Mouse (Mus musculus): ENCODE measurements at regions not wholly inside any gene's neighbourhood (a gene's known extent, or its start where the extent isn't known, plus 50 kb on each side); places are given as distances from the start of the nearest gene placed in this dataset.
A peak's percentile ranks its signal among the peaks of the same experiment; 100 is the strongest.
"Not testable (repeated sequence)": the region's sequence is repeated elsewhere in the genome, so short reads cannot be mapped to it uniquely, and the experiment has no call there.

- Histone ChIP-seq H3K36me3 (ENCODE audit: control insufficient read depth, insufficient read depth, low read length) (no peaks in the 10 kb centered on the region), H3K9ac (ENCODE audit: low read depth, low read length, severe bottlenecking) (no peak overlapping the region), H3K4me1 (ENCODE audit: control insufficient read depth, insufficient read depth, low read length) (no peaks in the 10 kb centered on the region), H3K4me3 (replicated peaks; ENCODE audit: low read length) (no peak overlapping the region), H3K27me3 (ENCODE audit: control insufficient read depth, insufficient read depth, low read length) (no peaks in the 10 kb centered on the region), H3K9me3 (ENCODE audit: control insufficient read depth, low read length) (no peaks in the 10 kb centered on the region), H3K27ac (replicated peaks; ENCODE audit: low read depth, low read length) (no peak overlapping the region), H3K4me2 (replicated peaks; ENCODE audit: low read depth, low read length, severe bottlenecking) (no peak overlapping the region)
- no peak for DNase-seq (ENCODE audit: low spot score)
- 58% methylated on average over 1 of the region's 1 CpGs for WGBS
- TF ChIP-seq POLR2A (IDR thresholded peaks at IDR 0.05; ENCODE audit: borderline replicate concordance, extremely low read depth, insufficient read depth, insufficient read length), result no peak
- ATAC-seq (ENCODE audit: low FRiP score, low read depth), result no peak
These were observed 1153.0 kb downstream of the Hace1 start for GRCm38 (mm10) chr10:46730601-46731000.

GRCm38 (mm10) chr10:46733760-46734265 lies 1156.2 kb downstream of the Hace1 start:
- no peak overlapping the region for H3K9ac ChIP-seq (ENCODE audit: low read depth, low read length, severe bottlenecking)
- H3K4me1 ChIP-seq (ENCODE audit: control insufficient read depth, insufficient read depth, low read length), result no peaks in the 10 kb centered on the region
- 32% methylated on average over 2 of the region's 2 CpGs for WGBS
- ATAC-seq (ENCODE audit: low FRiP score, low read depth) (no peak), DNase-seq (ENCODE audit: low spot score) (no peak)
- H3K27me3 ChIP-seq (ENCODE audit: control insufficient read depth, insufficient read depth, low read length), result no peaks in the 10 kb centered on the region
- no peaks in the 10 kb centered on the region for H3K9me3 ChIP-seq (ENCODE audit: control insufficient read depth, low read length)
- H3K4me3 ChIP-seq (replicated peaks; ENCODE audit: low read length), result no peak overlapping the region
- no peaks in the 10 kb centered on the region for H3K36me3 ChIP-seq (ENCODE audit: control insufficient read depth, insufficient read depth, low read length)
- no peak overlapping the region for H3K4me2 ChIP-seq (replicated peaks; ENCODE audit: low read depth, low read length, severe bottlenecking)
- no peak for TF ChIP-seq POLR2A (IDR thresholded peaks at IDR 0.05; ENCODE audit: borderline replicate concordance, extremely low read depth, insufficient read depth, insufficient read length)
- no peak overlapping the region for H3K27ac ChIP-seq (replicated peaks; ENCODE audit: low read depth, low read length)

- H3K4me3 ChIP-seq (replicated peaks; ENCODE audit: low read length), result no peak overlapping the region
- TF ChIP-seq POLR2A (IDR thresholded peaks at IDR 0.05; ENCODE audit: borderline replicate concordance, extremely low read depth, insufficient read depth, insufficient read length), result no peak
- DNase-seq (ENCODE audit: low spot score) (no peak), ATAC-seq (ENCODE audit: low FRiP score, low read depth) (no peak)
- H3K4me1 ChIP-seq (ENCODE audit: control insufficient read depth, insufficient read depth, low read length), result no peaks in the 10 kb centered on the region
- no peak overlapping the region for H3K9ac ChIP-seq (ENCODE audit: low read depth, low read length, severe bottlenecking)
- no peak overlapping the region for H3K4me2 ChIP-seq (replicated peaks; ENCODE audit: low read depth, low read length, severe bottlenecking)
- no peaks in the 10 kb centered on the region for H3K36me3 ChIP-seq (ENCODE audit: control insufficient read depth, insufficient read depth, low read length)
- no peaks in the 10 kb centered on the region for H3K27me3 ChIP-seq (ENCODE audit: control insufficient read depth, insufficient read depth, low read length)
- no peaks in the 10 kb centered on the region for H3K9me3 ChIP-seq (ENCODE audit: control insufficient read depth, low read length)
- 88% methylated on average over 3 of the region's 3 CpGs for WGBS
- H3K27ac ChIP-seq (replicated peaks; ENCODE audit: low read depth, low read length), result no peak overlapping the region
These were observed 1163.5 kb downstream of the Hace1 start for GRCm38 (mm10) chr10:46741098-46741497.

- Histone ChIP-seq H3K27ac (replicated peaks; ENCODE audit: low read depth, low read length) (no peak overlapping the region), H3K27me3 (ENCODE audit: control insufficient read depth, insufficient read depth, low read length) (no peaks in the 10 kb centered on the region), H3K4me3 (replicated peaks; ENCODE audit: low read length) (no peak overlapping the region), H3K9me3 (ENCODE audit: control insufficient read depth, low read length) (no peaks in the 10 kb centered on the region), H3K4me2 (replicated peaks; ENCODE audit: low read depth, low read length, severe bottlenecking) (no peak overlapping the region), H3K36me3 (ENCODE audit: control insufficient read depth, insufficient read depth, low read length) (no peaks in the 10 kb centered on the region), H3K4me1 (ENCODE audit: control insufficient read depth, insufficient read depth, low read length) (no peaks in the 10 kb centered on the region), H3K9ac (ENCODE audit: low read depth, low read length, severe bottlenecking) (no peak overlapping the region)
- TF ChIP-seq POLR2A (IDR thresholded peaks at IDR 0.05; ENCODE audit: borderline replicate concordance, extremely low read depth, insufficient read depth, insufficient read length), result no peak
- DNase-seq (ENCODE audit: low spot score) (no peak), ATAC-seq (ENCODE audit: low FRiP score, low read depth) (no peak)
- WGBS, result 80% methylated on average over 3 of the region's 3 CpGs
These were observed 1164.5 kb downstream of the Hace1 start for GRCm38 (mm10) chr10:46742131-46742530.

DNA sequence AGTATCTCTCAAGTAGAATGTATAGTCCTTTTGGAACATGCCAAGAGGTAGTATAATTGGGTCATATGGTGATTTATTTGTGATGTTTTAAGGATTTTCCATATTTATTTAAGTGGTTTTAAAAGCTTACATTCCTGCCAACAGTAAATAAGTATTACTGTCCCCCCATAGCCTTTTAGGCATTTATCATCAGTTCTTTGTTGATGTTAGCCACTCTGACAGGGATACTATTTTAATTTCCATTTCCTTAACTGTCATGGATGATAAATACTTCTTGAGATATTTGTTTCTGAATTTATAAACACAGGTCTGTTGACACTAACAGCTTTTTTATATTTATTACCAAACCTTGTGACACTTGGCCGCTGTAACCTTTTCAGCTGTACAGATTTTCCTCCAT lies 1183.3 kb downstream of the Hace1 start:
- TF ChIP-seq POLR2A (IDR thresholded peaks at IDR 0.05; ENCODE audit: borderline replicate concordance, extremely low read depth, insufficient read depth, insufficient read length), result no peak

DNA sequence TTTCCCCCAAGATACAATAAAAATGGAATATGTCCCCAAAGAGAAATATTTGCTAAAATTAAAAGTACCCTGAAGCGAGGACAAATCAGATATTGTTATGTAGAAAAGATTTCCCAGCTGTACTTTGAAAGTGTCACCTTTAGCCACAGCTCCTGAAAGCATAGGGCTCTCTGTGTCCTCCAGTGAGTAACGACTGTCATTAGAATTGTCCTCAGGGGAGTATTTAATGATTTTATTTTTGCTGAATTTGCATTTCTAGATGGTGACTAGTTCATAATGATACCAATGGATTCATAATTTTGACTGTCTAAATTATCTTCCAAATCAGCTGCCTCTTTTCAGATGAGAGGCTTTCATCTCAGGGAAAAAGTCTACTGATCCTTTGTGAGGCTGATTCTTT lies 1201.1 kb downstream of the Hace1 start:
- H3K4me3 ChIP-seq (replicated peaks; ENCODE audit: low read length), result no peak overlapping the region
- H3K36me3 ChIP-seq (ENCODE audit: control insufficient read depth, insufficient read depth, low read length), result no peaks in the 10 kb centered on the region
- H3K9me3 ChIP-seq (ENCODE audit: control insufficient read depth, low read length), result no peaks in the 10 kb centered on the region
- ATAC-seq (ENCODE audit: low FRiP score, low read depth) (no peak), DNase-seq (ENCODE audit: low spot score) (no peak)
- WGBS, result 65% methylated on average over 2 of the region's 2 CpGs
- no peak overlapping the region for H3K9ac ChIP-seq (ENCODE audit: low read depth, low read length, severe bottlenecking)
- no peak overlapping the region for H3K4me2 ChIP-seq (replicated peaks; ENCODE audit: low read depth, low read length, severe bottlenecking)
- TF ChIP-seq POLR2A (IDR thresholded peaks at IDR 0.05; ENCODE audit: borderline replicate concordance, extremely low read depth, insufficient read depth, insufficient read length), result no peak
- no peaks in the 10 kb centered on the region for H3K4me1 ChIP-seq (ENCODE audit: control insufficient read depth, insufficient read depth, low read length)
- no peak overlapping the region for H3K27ac ChIP-seq (replicated peaks; ENCODE audit: low read depth, low read length)
- no peaks in the 10 kb centered on the region for H3K27me3 ChIP-seq (ENCODE audit: control insufficient read depth, insufficient read depth, low read length)

More for the DNA sequence above, 1183.3 kb downstream of the Hace1 start:
- Histone ChIP-seq H3K27me3 (ENCODE audit: control insufficient read depth, insufficient read depth, low read length) (no peaks in the 10 kb centered on the region), H3K4me3 (replicated peaks; ENCODE audit: low read length) (no peak overlapping the region), H3K9me3 (ENCODE audit: control insufficient read depth, low read length) (no peaks in the 10 kb centered on the region), H3K27ac (replicated peaks; ENCODE audit: low read depth, low read length) (no peak overlapping the region), H3K36me3 (ENCODE audit: control insufficient read depth, insufficient read depth, low read length) (no peaks in the 10 kb centered on the region), H3K4me2 (replicated peaks; ENCODE audit: low read depth, low read length, severe bottlenecking) (no peak overlapping the region), H3K4me1 (ENCODE audit: control insufficient read depth, insufficient read depth, low read length) (no peaks in the 10 kb centered on the region), H3K9ac (ENCODE audit: low read depth, low read length, severe bottlenecking) (no peak overlapping the region)
- WGBS, result 80% methylated on average over 1 of the region's 1 CpGs
- DNase-seq (ENCODE audit: low spot score), result no peak
- no peak for ATAC-seq (ENCODE audit: low FRiP score, low read depth)

GRCm38 (mm10) chr10:46785723-46786122 lies 1208.1 kb downstream of the Hace1 start:
- not testable (repeated sequence) for H3K9ac ChIP-seq (ENCODE audit: low read depth, low read length, severe bottlenecking); H3K27me3 ChIP-seq (ENCODE audit: control insufficient read depth, insufficient read depth, low read length); ATAC-seq (ENCODE audit: low FRiP score, low read depth); H3K4me1 ChIP-seq (ENCODE audit: control insufficient read depth, insufficient read depth, low read length); H3K27ac ChIP-seq (replicated peaks; ENCODE audit: low read depth, low read length); H3K36me3 ChIP-seq (ENCODE audit: control insufficient read depth, insufficient read depth, low read length); H3K9me3 ChIP-seq (ENCODE audit: control insufficient read depth, low read length); H3K4me3 ChIP-seq (replicated peaks; ENCODE audit: low read length); H3K4me2 ChIP-seq (replicated peaks; ENCODE audit: low read depth, low read length, severe bottlenecking)
- 67% methylated on average over 7 of the region's 7 CpGs for WGBS
- DNase-seq (ENCODE audit: low spot score), result peak; percentile 5
